Mouse (Mus musculus) ES-E14 (cell line): Measurements from ENCODE around the gene Ankrd10.

ENCODE experiments used
- CHD2 ChIP-seq: IDR thresholded peaks from 2 replicates; pipeline ENCODE4 v1.6.1; 2014; ENCODE audit warnings: mild to moderate bottlenecking, low read depth, low read length, inconsistent platforms
- HCFC1 ChIP-seq: IDR thresholded peaks from 2 replicates; pipeline ENCODE4 v1.6.1; 2012; ENCODE audit warnings: low read length, inconsistent platforms, borderline replicate concordance; ENCODE audit not compliant: insufficient read depth
- MAFK ChIP-seq: IDR thresholded peaks from 2 replicates; pipeline ENCODE4 v1.6.1; 2014; ENCODE audit warnings: mild to moderate bottlenecking, low read depth, low read length, inconsistent platforms; ENCODE audit not compliant: insufficient read depth
- ZNF384 ChIP-seq: IDR thresholded peaks from 2 replicates; pipeline ENCODE4 v1.6.1; 2012; ENCODE audit warnings: low read depth, low read length, inconsistent platforms

- TF ChIP-seq ZNF384: no peak
- no peak for TF ChIP-seq CHD2
- no peak for TF ChIP-seq HCFC1
- TF ChIP-seq MAFK: no peak
Measured at GRCm38 (mm10) chr8:11650021-11650420, 14.5 kb upstream of the Ankrd10 start.
